11 mouse cellular contexts compared by ENCODE assay signal in genomic region chr19:27599639-27600308, GRCm38 (mm10).
A peak's percentile ranks its signal among the peaks of the same experiment; 100 is the strongest.
DNase-seq lines count a peak whose midpoint lies in the region; ATAC-seq lines count a peak whose summit lies in the region.
"Had no signal": no experiment of that assay in that cellular context is flagged by ENCODE, and none has a peak within 500 bp of the region (broad histone marks: within the 10 kb centered on the region; RNA-seq: fewer than 3 reads in every experiment).

No protein-coding gene starts in this region.

- no peak overlapping the region for H3K9ac ChIP-seq in hindbrain, embryonic 12.5 days
- no peak overlapping the region for H3K9ac ChIP-seq in midbrain, embryonic 14.5 days (replicated peaks; ENCODE audit: low read length)

- H3K27me3 ChIP-seq in hindbrain, embryonic 12.5 days, result no peaks in the 10 kb centered on the region
- no peaks in the 10 kb centered on the region for H3K27me3 ChIP-seq in midbrain, embryonic 14.5 days (ENCODE audit: control insufficient read depth, insufficient read depth, low read length)

- H3K4me1 ChIP-seq in hindbrain, embryonic 12.5 days, result peaks cover 11% of the 10 kb centered on the region; the same call in 1 of the 2 replicates
- 0 out of 2 replicates have a peak, but pooled peaks cover 7% of the 10 kb centered on the region for H3K4me1 ChIP-seq in midbrain, embryonic 14.5 days (ENCODE audit: control insufficient read depth, insufficient read depth, low read length)

- no peaks in the 10 kb centered on the region for H3K36me3 ChIP-seq in hindbrain, embryonic 12.5 days
- no peaks in the 10 kb centered on the region for H3K36me3 ChIP-seq in midbrain, embryonic 14.5 days (ENCODE audit: control insufficient read depth, insufficient read depth, low read length)

- ATAC-seq in hindbrain, embryonic 12.5 days (ENCODE audit: low FRiP score), result no peak
- ATAC-seq in midbrain, embryonic 14.5 days (ENCODE audit: low FRiP score, low TSS enrichment), result no peak
- no peak for ATAC-seq in granulocyte monocyte progenitor cell, adult 5-6 weeks (replicated peaks; ENCODE audit: poor library complexity, severe bottlenecking)

- no peak overlapping the region for H3K4me3 ChIP-seq in hindbrain, embryonic 12.5 days
- no peak overlapping the region for H3K4me3 ChIP-seq in midbrain, embryonic 14.5 days (replicated peaks; ENCODE audit: low read depth, low read length)

- no peaks in the 10 kb centered on the region for H3K9me3 ChIP-seq in hindbrain, embryonic 12.5 days (replicated peaks)
- no peaks in the 10 kb centered on the region for H3K9me3 ChIP-seq in midbrain, embryonic 14.5 days (ENCODE audit: control insufficient read depth, low read length)

- WGBS in hindbrain, embryonic 12.5 days, result 41% methylated on average over 10 of the region's 10 CpGs
- WGBS in midbrain, embryonic 14.5 days, result 24% methylated on average over 10 of the region's 10 CpGs

- no peak overlapping the region for H3K27ac ChIP-seq in hindbrain, embryonic 12.5 days
- H3K27ac ChIP-seq in midbrain, embryonic 14.5 days (replicated peaks; ENCODE audit: low read depth, low read length), result peak overlapping the region; percentile 28; the same call in 1 of the 2 replicates

- peak overlapping the region; percentile 17; the same call in 1 of the 2 replicates for H3K4me2 ChIP-seq in hindbrain, embryonic 12.5 days (replicated peaks)
- no peak overlapping the region for H3K4me2 ChIP-seq in midbrain, embryonic 14.5 days (ENCODE audit: low read length)
- H3K4me2 ChIP-seq: heart, embryonic 11.5 days had no signal

- DNase-seq in adrenal gland, postnatal 10 days, result peak; percentile 7
- no peak for DNase-seq in adrenal gland, postnatal 25 days
- DNase-seq in NIH3T3 (ENCODE audit: low read depth), result peak; percentile 34
- DNase-seq in midbrain, embryonic 14.5 days, result peak; percentile 72
- no peak for DNase-seq in gastrocnemius, adult 8-10 months (ENCODE audit: low spot score in 2 of 2)
- no peak for DNase-seq in gastrocnemius, postnatal 4 days (ENCODE audit: low spot score in 2 of 2)
- DNase-seq: kidney, postnatal 14 days; lung, postnatal 14 days had no signal

Comparison
In these comparisons a context has a peak if more than half of its experiments do, and no peak if none do; other contexts are left out.
1. DNase-seq: peak in adrenal gland, postnatal 10 days (single experiment), NIH3T3 (single experiment) and midbrain, embryonic 14.5 days (single experiment); none in adrenal gland, postnatal 25 days (single experiment), gastrocnemius, adult 8-10 months (0 of 2) and gastrocnemius, postnatal 4 days (0 of 2).